Mouse (Mus musculus): Measurements from ENCODE around the gene Mettl13. TPM values are rescaled to one million over a fixed set of nuclear protein-coding genes. Genes with fewer than 3 reads are reported as not detected.
A peak's percentile ranks its signal among the peaks of the same experiment; 100 is the strongest.

The Mettl13 gene
- polyA plus RNA-seq, 1 experiment = 3.0 TPM

DNA sequence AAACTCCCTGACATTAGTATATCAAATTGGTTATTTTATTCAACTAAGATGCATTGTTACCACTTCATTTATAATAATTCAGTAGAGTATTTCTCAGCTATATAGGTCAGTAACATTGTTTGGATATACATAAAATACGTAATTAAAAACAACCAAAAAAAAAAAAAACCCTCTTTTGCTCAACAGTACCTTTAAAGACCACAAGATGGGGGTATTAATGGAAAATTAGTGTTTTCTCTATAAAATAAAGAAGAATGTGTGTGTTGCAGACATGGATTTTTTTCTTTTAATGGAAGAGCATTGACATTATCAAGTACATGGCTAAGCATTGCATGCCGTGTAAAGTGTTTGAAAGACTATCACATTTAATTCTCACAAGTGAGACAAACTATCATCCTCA is 34.5 kb upstream of the Mettl13 start:
- Histone ChIP-seq H3K27ac (ENCODE audit: insufficient read depth, low read depth, low read length) (no peak overlapping the region), H3K36me3 (ENCODE audit: control insufficient read depth, insufficient read depth, low read length) (peaks cover 30% of the 10 kb centered on the region), H3K4me3 (ENCODE audit: low read depth, low read length) (no peak overlapping the region), H3K27me3 (ENCODE audit: control insufficient read depth, insufficient read depth, low read length) (no peaks in the 10 kb centered on the region), H3K4me1 (ENCODE audit: control insufficient read depth, insufficient read depth, insufficient read length, low read length) (no peaks in the 10 kb centered on the region; the same call in 1 of the 2 replicates)
- TF ChIP-seq POLR2A (IDR thresholded peaks at IDR 0.05; ENCODE audit: low read depth, low read length) (no peak), CTCF (IDR thresholded peaks at IDR 0.05; ENCODE audit: extremely low read depth, insufficient read length, insufficient replicate concordance, low read depth, low read length) (no peak)
- WGBS = 89% methylated on average over 2 of the region's 2 CpGs

DNA sequence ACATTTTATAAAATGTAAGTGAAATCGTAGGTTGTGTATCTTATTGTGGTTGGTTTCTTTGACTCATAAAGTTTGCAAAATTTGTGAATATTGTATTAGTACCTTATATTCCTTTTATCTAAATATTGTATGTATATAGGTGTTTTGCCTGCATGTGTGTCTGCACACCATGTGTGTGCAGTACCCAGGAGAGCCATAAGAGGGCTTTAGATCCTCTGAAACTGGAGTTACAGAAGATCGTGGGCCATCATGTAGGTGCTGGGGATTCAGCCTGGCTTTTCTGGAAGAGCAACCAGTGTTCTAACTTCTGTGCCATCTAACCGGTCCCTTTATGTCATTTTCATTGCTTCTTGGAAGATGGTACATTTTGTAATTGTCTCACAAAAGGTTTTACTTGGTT is 26.7 kb upstream of the Mettl13 start:
- Histone ChIP-seq H3K36me3 (ENCODE audit: control insufficient read depth, insufficient read depth, low read length) (peaks cover 15% of the 10 kb centered on the region), H3K4me1 (ENCODE audit: control insufficient read depth, insufficient read depth, insufficient read length, low read length) (no peaks in the 10 kb centered on the region; the same call in 1 of the 2 replicates), H3K4me3 (ENCODE audit: low read depth, low read length) (no peak overlapping the region), H3K27ac (ENCODE audit: insufficient read depth, low read depth, low read length) (no peak overlapping the region), H3K27me3 (ENCODE audit: control insufficient read depth, insufficient read depth, low read length) (no peaks in the 10 kb centered on the region)
- TF ChIP-seq POLR2A (IDR thresholded peaks at IDR 0.05; ENCODE audit: low read depth, low read length) = no peak
- no peak for TF ChIP-seq CTCF (IDR thresholded peaks at IDR 0.05; ENCODE audit: extremely low read depth, insufficient read length, insufficient replicate concordance, low read depth, low read length)
- 95% methylated on average over 3 of the region's 3 CpGs for WGBS

DNA sequence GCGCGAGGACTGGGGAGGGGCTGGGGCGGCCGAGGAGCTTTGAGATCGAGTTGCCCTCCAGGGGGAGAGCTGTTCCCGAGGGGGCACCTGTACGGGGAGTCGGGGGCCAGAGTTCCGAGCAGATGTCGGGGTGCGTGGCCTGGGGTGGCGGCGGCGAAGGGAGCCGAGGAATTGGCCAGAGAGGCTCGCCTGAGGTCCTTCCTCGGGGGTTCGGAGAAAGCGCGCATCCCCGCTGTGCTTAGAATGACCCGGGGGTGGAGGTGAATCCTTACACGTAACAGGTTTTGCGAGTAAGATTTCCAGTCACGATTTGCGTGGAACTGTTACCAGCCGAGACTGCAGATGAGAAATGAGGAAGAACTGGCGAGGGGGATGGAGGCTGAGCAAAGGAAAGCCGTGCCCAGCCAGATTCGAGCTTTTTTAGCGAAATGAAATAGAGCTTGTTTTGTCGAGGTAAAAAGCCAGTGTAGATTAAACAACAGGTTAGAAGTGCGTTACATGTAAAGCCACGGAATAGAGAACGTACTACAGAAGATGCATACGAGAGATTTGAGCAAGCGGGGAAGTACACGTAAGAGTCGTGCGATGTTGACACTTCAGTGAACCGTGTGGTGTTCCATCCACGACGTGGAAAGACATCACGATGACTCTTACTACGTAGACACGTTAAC is 22.7 kb upstream of the Mettl13 start:
- no peaks in the 10 kb centered on the region for H3K36me3 ChIP-seq (ENCODE audit: control insufficient read depth, insufficient read depth, low read length)
- no peaks in the 10 kb centered on the region for H3K27me3 ChIP-seq (ENCODE audit: control insufficient read depth, insufficient read depth, low read length)
- H3K4me1 ChIP-seq (ENCODE audit: control insufficient read depth, insufficient read depth, insufficient read length, low read length) = no peaks in the 10 kb centered on the region
- TF ChIP-seq CTCF (IDR thresholded peaks at IDR 0.05; ENCODE audit: extremely low read depth, insufficient read length, insufficient replicate concordance, low read depth, low read length) = no peak
- TF ChIP-seq POLR2A (IDR thresholded peaks at IDR 0.05; ENCODE audit: low read depth, low read length) = no peak
- H3K27ac ChIP-seq (ENCODE audit: insufficient read depth, low read depth, low read length) = peak overlapping the region; percentile 38; the same call in 1 of the 2 replicates
- peak overlapping the region; percentile 98 for H3K4me3 ChIP-seq (ENCODE audit: low read depth, low read length)
- WGBS = under 1% methylated on average over 46 of the region's 46 CpGs

DNA sequence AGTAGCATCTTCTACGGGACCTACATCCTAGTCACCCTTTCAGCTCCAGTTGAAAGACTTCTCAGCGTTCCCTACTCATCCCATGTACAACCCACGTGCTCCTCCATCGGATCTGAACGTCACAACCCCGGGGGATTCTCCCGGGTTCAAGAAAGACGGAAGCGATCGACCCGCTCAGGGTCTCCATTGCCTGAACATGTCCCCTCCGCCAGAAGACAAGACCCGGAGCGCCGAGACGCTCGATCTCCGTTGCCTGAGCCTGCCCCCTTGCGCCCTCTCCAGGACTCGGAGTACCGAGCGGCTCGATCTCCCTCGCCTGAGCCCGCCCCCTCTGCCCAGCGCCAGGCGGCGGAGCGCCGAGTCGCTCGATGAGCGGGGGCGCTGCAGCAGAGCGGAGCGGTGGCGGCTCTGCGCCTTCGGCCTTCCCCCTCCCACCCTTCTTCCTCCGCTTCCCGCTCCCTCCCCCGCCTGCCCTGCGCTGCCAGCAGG is 22.0 kb upstream of the Mettl13 start, which contains the start of gene Vamp4:
Vamp4 (plus strand) TSS at position 256 of the 489 bp plus-strand sequence.
- H3K4me1 ChIP-seq (ENCODE audit: control insufficient read depth, insufficient read depth, insufficient read length, low read length) = no peaks in the 10 kb centered on the region
- H3K27me3 ChIP-seq (ENCODE audit: control insufficient read depth, insufficient read depth, low read length) = no peaks in the 10 kb centered on the region
- peak within 1 kb of the TSS; percentile 98 for H3K4me3 ChIP-seq (ENCODE audit: low read depth, low read length)
- TF ChIP-seq POLR2A (IDR thresholded peaks at IDR 0.05; ENCODE audit: low read depth, low read length) (no peak), CTCF (IDR thresholded peaks at IDR 0.05; ENCODE audit: extremely low read depth, insufficient read length, insufficient replicate concordance, low read depth, low read length) (peak; percentile 36; the same call in 1 of the 2 replicates)
- peak within 1 kb of the TSS; percentile 38; the same call in 1 of the 2 replicates for H3K27ac ChIP-seq (ENCODE audit: insufficient read depth, low read depth, low read length)
- under 1% methylated on average over 43 of the region's 43 CpGs for WGBS
- no peaks in the 10 kb centered on the region for H3K36me3 ChIP-seq (ENCODE audit: control insufficient read depth, insufficient read depth, low read length)

DNA sequence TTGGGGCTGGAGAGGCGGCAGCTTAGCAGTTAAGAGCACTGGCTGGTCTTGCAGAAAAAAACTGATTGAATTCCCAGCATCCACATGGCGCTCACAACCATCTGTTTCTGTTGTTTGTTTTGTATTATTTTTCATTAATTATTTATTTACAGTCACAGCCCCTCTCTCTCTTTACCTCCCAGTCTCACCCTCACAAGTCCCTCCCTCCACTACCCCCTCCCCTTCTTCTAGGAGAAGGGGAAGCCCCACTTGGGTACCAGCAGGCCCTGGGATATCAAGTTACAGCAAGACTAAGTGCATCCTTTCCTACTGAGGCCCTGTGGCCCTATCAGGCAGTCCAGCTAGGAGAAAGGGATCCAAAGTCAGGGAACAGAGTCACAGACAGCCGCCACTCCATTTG is 19.0 kb upstream of the Mettl13 start:
- no peak overlapping the region for H3K4me3 ChIP-seq (ENCODE audit: low read depth, low read length)
- H3K36me3 ChIP-seq (ENCODE audit: control insufficient read depth, insufficient read depth, low read length) = no peaks in the 10 kb centered on the region
- no peak for TF ChIP-seq POLR2A (IDR thresholded peaks at IDR 0.05; ENCODE audit: low read depth, low read length)
- TF ChIP-seq CTCF (IDR thresholded peaks at IDR 0.05; ENCODE audit: extremely low read depth, insufficient read length, insufficient replicate concordance, low read depth, low read length) = no peak
- no peaks in the 10 kb centered on the region for H3K4me1 ChIP-seq (ENCODE audit: control insufficient read depth, insufficient read depth, insufficient read length, low read length)
- H3K27ac ChIP-seq (ENCODE audit: insufficient read depth, low read depth, low read length) = no peak overlapping the region
- H3K27me3 ChIP-seq (ENCODE audit: control insufficient read depth, insufficient read depth, low read length) = no peaks in the 10 kb centered on the region
- 78% methylated on average over 3 of the region's 3 CpGs for WGBS

DNA sequence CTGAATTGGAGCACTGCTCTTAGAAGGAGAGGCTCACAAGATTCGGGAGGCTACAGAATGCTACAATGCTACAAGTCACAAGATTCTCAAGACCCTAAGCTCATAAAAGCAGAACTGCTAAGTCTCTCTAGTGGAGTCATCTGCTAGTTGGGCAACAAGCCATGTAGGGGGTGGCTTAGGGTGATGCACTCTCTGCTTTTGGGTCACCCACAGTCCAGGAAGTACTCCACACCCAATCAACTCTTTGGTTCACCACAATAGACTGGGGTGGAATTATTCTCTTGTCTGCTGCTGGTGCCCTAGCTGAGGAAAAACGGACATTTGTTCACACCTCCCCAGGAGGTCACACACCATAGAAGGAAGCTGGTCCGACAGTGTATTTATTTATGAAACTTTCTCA is 16.6 kb upstream of the Mettl13 start:
- 46% methylated on average over 3 of the region's 3 CpGs for WGBS
- TF ChIP-seq CTCF (IDR thresholded peaks at IDR 0.05; ENCODE audit: extremely low read depth, insufficient read length, insufficient replicate concordance, low read depth, low read length) = no peak
- TF ChIP-seq POLR2A (IDR thresholded peaks at IDR 0.05; ENCODE audit: low read depth, low read length) = no peak
- H3K4me1 ChIP-seq (ENCODE audit: control insufficient read depth, insufficient read depth, insufficient read length, low read length) = no peaks in the 10 kb centered on the region
- H3K27ac ChIP-seq (ENCODE audit: insufficient read depth, low read depth, low read length) = no peak overlapping the region
- no peaks in the 10 kb centered on the region for H3K36me3 ChIP-seq (ENCODE audit: control insufficient read depth, insufficient read depth, low read length)
- no peak overlapping the region for H3K4me3 ChIP-seq (ENCODE audit: low read depth, low read length)
- no peaks in the 10 kb centered on the region for H3K27me3 ChIP-seq (ENCODE audit: control insufficient read depth, insufficient read depth, low read length)

DNA sequence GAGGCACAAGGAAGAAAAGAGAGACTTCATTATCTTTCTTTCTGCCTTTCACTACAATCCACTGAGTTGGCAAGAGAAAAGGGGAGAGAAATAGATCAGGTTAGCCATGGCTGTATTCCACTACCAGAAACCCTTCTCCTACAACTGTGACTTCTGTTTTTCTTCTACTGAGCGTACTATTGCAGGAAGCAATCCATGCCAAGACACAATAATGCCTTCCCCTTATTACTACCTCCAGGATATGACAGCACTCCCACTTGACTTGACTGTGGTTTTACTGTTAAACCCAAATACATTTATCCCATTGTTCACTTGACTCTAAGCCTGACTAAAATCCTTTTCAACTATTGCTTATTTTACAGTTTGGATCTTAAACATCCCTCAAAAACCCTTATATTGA is 14.9 kb upstream of the Mettl13 start:
- no peak overlapping the region for H3K4me3 ChIP-seq (ENCODE audit: low read depth, low read length)
- 77% methylated on average over 1 of the region's 1 CpGs for WGBS
- no peaks in the 10 kb centered on the region for H3K4me1 ChIP-seq (ENCODE audit: control insufficient read depth, insufficient read depth, insufficient read length, low read length)
- H3K27me3 ChIP-seq (ENCODE audit: control insufficient read depth, insufficient read depth, low read length) = no peaks in the 10 kb centered on the region
- H3K36me3 ChIP-seq (ENCODE audit: control insufficient read depth, insufficient read depth, low read length) = no peaks in the 10 kb centered on the region
- H3K27ac ChIP-seq (ENCODE audit: insufficient read depth, low read depth, low read length) = no peak overlapping the region
- TF ChIP-seq CTCF (IDR thresholded peaks at IDR 0.05; ENCODE audit: extremely low read depth, insufficient read length, insufficient replicate concordance, low read depth, low read length) (no peak), POLR2A (IDR thresholded peaks at IDR 0.05; ENCODE audit: low read depth, low read length) (no peak)
